Mouse (Mus musculus): ENCODE measurements around the gene Pgf.

DNA sequence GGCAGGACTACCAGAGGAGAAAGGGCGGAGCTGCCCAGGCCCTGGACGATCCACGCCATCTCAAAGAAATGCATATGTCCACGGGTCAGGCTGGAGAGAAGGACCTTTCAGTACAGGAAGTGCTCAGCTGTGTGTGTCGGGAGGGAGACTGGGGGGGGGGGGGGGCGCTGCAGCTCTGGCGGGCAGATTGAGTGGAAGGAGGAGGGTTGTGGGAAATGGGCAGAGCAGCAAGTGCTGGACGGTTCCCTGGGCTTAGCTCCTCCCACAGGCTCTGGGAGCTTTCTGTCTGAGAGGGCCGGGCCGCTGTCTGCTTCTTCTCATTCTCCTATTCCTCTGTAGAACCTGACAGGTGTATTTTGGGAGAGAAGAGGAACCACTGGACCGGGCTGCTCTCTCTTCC is 31.2 kb downstream of the Pgf start:
- no peak for TF ChIP-seq CTCF (IDR thresholded peaks at IDR 0.05; ENCODE audit: low read depth, low read length)
- TF ChIP-seq POLR2A (IDR thresholded peaks at IDR 0.05; ENCODE audit: insufficient read depth, low read length): no peak

Measured in ES-Bruce4 (cell line).